Mouse (Mus musculus) lung, adult 10 weeks (tissue): ENCODE measurements around the gene Vmn2r76. TPM values are rescaled to one million over a fixed set of nuclear protein-coding genes. Genes with fewer than 3 reads are reported as not detected.

ENCODE experiments used
- polyA plus RNA-seq: library from polyadenylated mRNA; stranded (reverse); fragments of 350-450 nt; fragmentation: Illumina TruSeq; extraction: RNeasy Lipid Tissue Mini Kit (QIAGEN cat#74804); gene quantifications from one replicate; pipeline ENCODE4 v1.2.3, GENCODE M21; 2014; ENCODE audit warnings: low read depth, low replicate concordance; ENCODE audit not compliant: insufficient read depth

Vmn2r76 gene
- polyA plus RNA-seq, result not detected

DNA sequence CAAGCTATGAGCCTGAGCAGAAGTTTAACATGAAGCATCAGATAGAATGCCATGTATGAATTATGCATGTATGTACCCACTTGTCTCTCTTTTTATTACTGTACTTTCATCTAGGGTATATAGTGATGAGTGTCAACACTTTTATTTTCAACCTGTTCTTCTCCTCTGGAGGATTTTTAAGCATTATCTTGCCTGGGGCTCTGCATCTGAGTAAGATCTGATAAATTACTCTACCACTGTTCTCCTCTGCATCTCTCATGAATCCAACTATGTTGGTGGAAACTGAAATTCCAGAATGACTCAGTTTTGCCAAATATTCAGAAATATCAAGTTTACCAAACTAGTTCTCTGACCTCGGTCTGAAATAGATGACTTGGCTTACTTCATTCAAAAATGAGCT is at the start of gene Vmn2r76:
TSS of gene Vmn2r76 (minus strand) at position 101 of the 400 bp plus-strand sequence.

DNA sequence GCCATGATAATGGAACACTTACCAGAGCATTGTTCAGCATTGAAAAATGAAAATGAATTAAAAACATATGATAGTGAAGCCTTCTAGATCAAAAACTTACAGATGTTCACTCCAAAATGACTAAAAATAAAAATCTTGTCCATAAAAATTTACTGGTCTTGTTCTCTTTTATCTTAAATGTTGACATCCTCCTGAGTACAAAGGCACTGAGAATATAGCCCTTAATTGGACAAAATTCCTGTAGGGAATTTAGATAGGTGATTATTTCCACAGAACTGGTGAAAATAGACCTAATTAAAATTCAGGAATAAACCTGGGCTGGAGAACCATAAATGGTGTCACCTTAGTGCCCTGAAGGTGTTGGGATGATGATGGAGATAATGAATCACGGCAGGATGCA is 31.0 kb upstream of the Vmn2r76 start, which contains the start of gene Olfr310:
TSS of gene Olfr310 (minus strand) at position 101 of the 400 bp plus-strand sequence.

GRCm38 (mm10) chr7:86171678-86172077 is 74.4 kb downstream of the Vmn2r76 start, which contains the start of gene Vmn2r75:
Gene Vmn2r75 (minus strand): TSS chr7:86171778.

Other genes starting within 250 kb of the Vmn2r76 start
- not detected for gene Vmn2r75, start 74.5 kb downstream of the Vmn2r76 start, polyA plus RNA-seq
- not detected for gene Olfr310, start 30.9 kb upstream of the Vmn2r76 start, polyA plus RNA-seq
- not detected for gene Olfr309, start 67.4 kb upstream of the Vmn2r76 start, polyA plus RNA-seq
- gene Olfr308, start 79.3 kb upstream of the Vmn2r76 start, polyA plus RNA-seq, result not detected
- not detected for gene Olfr307, start 91.3 kb upstream of the Vmn2r76 start, polyA plus RNA-seq
- gene Olfr305, start 120.6 kb upstream of the Vmn2r76 start, polyA plus RNA-seq, result not detected
- not detected for gene Olfr304, start 140.3 kb upstream of the Vmn2r76 start, polyA plus RNA-seq
- not detected for gene Olfr303, start 151.5 kb upstream of the Vmn2r76 start, polyA plus RNA-seq
- not detected for gene Olfr301, start 157.5 kb upstream of the Vmn2r76 start, polyA plus RNA-seq
- gene Olfr299, start 213.6 kb upstream of the Vmn2r76 start, polyA plus RNA-seq, result not detected
- gene Olfr298, start 246.2 kb upstream of the Vmn2r76 start, polyA plus RNA-seq, result not detected